Mouse (Mus musculus): ENCODE measurements around the gene Adamts20. TPM values are rescaled to one million over a fixed set of nuclear protein-coding genes. Genes with fewer than 3 reads are reported as not detected.

The Adamts20 gene
- total and polyA plus RNA-seq, 3 experiments: 2.1 to 3.6 TPM; not detected in 1

- Histone ChIP-seq H3K79me2 (ENCODE audit: control insufficient read depth, insufficient read depth, low read length, poor library complexity) (no peaks in the 10 kb centered on the region), H3K9ac (ENCODE audit: control insufficient read depth, low read depth, low read length, poor library complexity, severe bottlenecking) (no peak overlapping the region), H3K4me3 (ENCODE audit: control insufficient read depth in 1 of 2, insufficient read depth in 1 of 2, low read depth in 2 of 2, low read length in 2 of 2) (no peak overlapping the region), H3K27me3 (ENCODE audit: control insufficient read depth in 1 of 2, insufficient read depth in 2 of 2, low read length in 2 of 2) (peaks cover 0 to 3% of the 10 kb centered on the region in 2 experiments; a peak in 2 of 4 replicates), H3K36me3 (ENCODE audit: control insufficient read depth in 1 of 2, insufficient read depth in 2 of 2, low read length in 2 of 2) (peaks cover 0 to 4% of the 10 kb centered on the region in 2 experiments; a peak in 1 of 4 replicates), H3K27ac (ENCODE audit: control insufficient read depth, low read depth, low read length) (no peak overlapping the region), H3K9me3 (replicated peaks; ENCODE audit: insufficient read depth, low read length) (no peaks in the 10 kb centered on the region), H3K4me1 (ENCODE audit: control insufficient read depth in 1 of 2, insufficient read depth in 2 of 2, low read length in 2 of 2) (0 out of 4 replicates have a peak, but pooled peaks cover 0 to 2% of the 10 kb centered on the region in 2 experiments)
- no peak for TF ChIP-seq BHLHE40 (IDR thresholded peaks at IDR 0.05; ENCODE audit: borderline replicate concordance, low read depth, low read length)
- no peak for TF ChIP-seq ZNF384 (IDR thresholded peaks at IDR 0.05; ENCODE audit: low read depth, low read length)
- TF ChIP-seq KAT2A (conservative IDR thresholded peaks at IDR 0.05; ENCODE audit: low read depth, low read length): no peak
- no peak for TF ChIP-seq EP300 (IDR thresholded peaks at IDR 0.05; ENCODE audit: low read depth in 1 of 2, low read length in 2 of 2)
- TF ChIP-seq CHD1 (IDR thresholded peaks at IDR 0.05; ENCODE audit: low read depth, low read length): no peak
- no peak for TF ChIP-seq CHD2 (IDR thresholded peaks at IDR 0.05; ENCODE audit: low read length)
- no peak for TF ChIP-seq CTCF (IDR thresholded peaks at IDR 0.05 in 2 of 3, conservative IDR thresholded peaks at IDR 0.05 in 1 of 3; ENCODE audit: control insufficient read depth in 1 of 3, insufficient read depth in 1 of 3, low read depth in 2 of 3, low read length in 3 of 3, poor library complexity in 1 of 3, severe bottlenecking in 1 of 3)
- no peak for TF ChIP-seq MAFK (IDR thresholded peaks at IDR 0.05; ENCODE audit: borderline replicate concordance, low read depth, low read length)
- TF ChIP-seq ETS1 (IDR thresholded peaks at IDR 0.05; ENCODE audit: low read depth, low read length): no peak
- TF ChIP-seq USF1 (IDR thresholded peaks at IDR 0.05; ENCODE audit: low read depth, low read length): no peak
- TF ChIP-seq MAX (IDR thresholded peaks at IDR 0.05; ENCODE audit: low read length): no peak
- no peak for TF ChIP-seq HCFC1 (IDR thresholded peaks at IDR 0.05; ENCODE audit: low read depth, low read length)
- no peak for DNase-seq (ENCODE audit: low read depth, low spot score)
Observed at GRCm38 (mm10) chr15:94420526-94420925, 44.7 kb downstream of the Adamts20 start.

DNA sequence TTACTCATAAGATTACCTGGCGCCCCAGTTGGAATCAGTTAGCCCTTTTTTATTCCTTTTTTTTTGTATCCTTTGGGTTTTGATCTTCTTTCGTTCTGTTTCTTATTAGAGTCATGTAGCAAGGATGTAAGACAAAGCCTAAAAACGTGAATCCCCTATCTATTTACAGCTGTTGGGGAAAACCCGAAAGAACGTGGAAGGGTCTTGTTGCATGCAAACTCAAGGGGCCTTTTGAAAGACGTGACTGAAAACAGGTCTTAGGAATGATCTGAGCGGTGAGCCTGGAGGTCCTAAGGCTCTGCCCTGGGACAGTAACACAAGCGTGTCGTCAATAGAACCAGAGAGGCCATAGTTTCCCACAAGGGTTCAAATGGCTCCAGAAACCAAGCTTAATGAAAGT is 46.1 kb downstream of the Adamts20 start:
- no peaks in the 10 kb centered on the region for H3K79me2 ChIP-seq (ENCODE audit: control insufficient read depth, insufficient read depth, low read length, poor library complexity)
- H3K36me3 ChIP-seq (ENCODE audit: control insufficient read depth in 1 of 2, insufficient read depth in 2 of 2, low read length in 2 of 2): peaks cover 0 to 4% of the 10 kb centered on the region in 2 experiments; a peak in 1 of 4 replicates
- peaks cover 0 to 3% of the 10 kb centered on the region in 2 experiments; a peak in 2 of 4 replicates for H3K27me3 ChIP-seq (ENCODE audit: control insufficient read depth in 1 of 2, insufficient read depth in 2 of 2, low read length in 2 of 2)
- H3K27ac ChIP-seq (ENCODE audit: control insufficient read depth, low read depth, low read length): no peak overlapping the region
- H3K4me1 ChIP-seq (ENCODE audit: control insufficient read depth in 1 of 2, insufficient read depth in 2 of 2, low read length in 2 of 2): 0 out of 4 replicates have a peak, but pooled peaks cover 0 to 2% of the 10 kb centered on the region in 2 experiments
- DNase-seq (ENCODE audit: low read depth, low spot score): no peak
- TF ChIP-seq MAX (IDR thresholded peaks at IDR 0.05; ENCODE audit: low read length): no peak
- H3K9me3 ChIP-seq (replicated peaks; ENCODE audit: insufficient read depth, low read length): no peaks in the 10 kb centered on the region
- H3K9ac ChIP-seq (ENCODE audit: control insufficient read depth, low read depth, low read length, poor library complexity, severe bottlenecking): no peak overlapping the region
- H3K4me3 ChIP-seq (ENCODE audit: control insufficient read depth in 1 of 2, insufficient read depth in 1 of 2, low read depth in 2 of 2, low read length in 2 of 2): no peak overlapping the region

- Histone ChIP-seq H3K27ac (ENCODE audit: control insufficient read depth, low read depth, low read length) (no peak overlapping the region), H3K79me2 (ENCODE audit: control insufficient read depth, insufficient read depth, low read length, poor library complexity) (no peaks in the 10 kb centered on the region), H3K9me3 (replicated peaks; ENCODE audit: insufficient read depth, low read length) (no peaks in the 10 kb centered on the region), H3K36me3 (ENCODE audit: control insufficient read depth in 1 of 2, insufficient read depth in 2 of 2, low read length in 2 of 2) (peaks cover 0 to 4% of the 10 kb centered on the region in 2 experiments; a peak in 1 of 4 replicates), H3K4me1 (ENCODE audit: control insufficient read depth in 1 of 2, insufficient read depth in 2 of 2, low read length in 2 of 2) (0 out of 4 replicates have a peak, but pooled peaks cover 0 to 2% of the 10 kb centered on the region in 2 experiments), H3K4me3 (ENCODE audit: control insufficient read depth in 1 of 2, insufficient read depth in 1 of 2, low read depth in 2 of 2, low read length in 2 of 2) (no peak overlapping the region), H3K27me3 (ENCODE audit: control insufficient read depth in 1 of 2, insufficient read depth in 2 of 2, low read length in 2 of 2) (peaks cover under 1 to 2% of the 10 kb centered on the region in 2 experiments; a peak in 3 of 4 replicates), H3K9ac (ENCODE audit: control insufficient read depth, low read depth, low read length, poor library complexity, severe bottlenecking) (no peak overlapping the region)
- DNase-seq (ENCODE audit: low read depth, low spot score): no peak
- no peak for TF ChIP-seq MAX (IDR thresholded peaks at IDR 0.05; ENCODE audit: low read length)
- no peak for TF ChIP-seq ZNF384 (IDR thresholded peaks at IDR 0.05; ENCODE audit: low read depth, low read length)
- no peak for TF ChIP-seq TAL1 (IDR thresholded peaks at IDR 0.05; ENCODE audit: low read length)
- TF ChIP-seq CHD1 (IDR thresholded peaks at IDR 0.05; ENCODE audit: low read depth, low read length): no peak
- no peak for TF ChIP-seq GATA1 (IDR thresholded peaks at IDR 0.05; ENCODE audit: low read depth, low read length)
- TF ChIP-seq USF2 (IDR thresholded peaks at IDR 0.05; ENCODE audit: borderline replicate concordance in 1 of 2, insufficient read depth in 1 of 2, low read depth in 1 of 2, low read length in 2 of 2): no peak
- no peak for TF ChIP-seq E2F4 (IDR thresholded peaks at IDR 0.05; ENCODE audit: borderline replicate concordance, low read depth, low read length)
- no peak for TF ChIP-seq MAFK (IDR thresholded peaks at IDR 0.05; ENCODE audit: borderline replicate concordance, low read depth, low read length)
- TF ChIP-seq ZC3H11A (IDR thresholded peaks at IDR 0.05; ENCODE audit: low read depth, low read length): no peak
- no peak for TF ChIP-seq MEF2A (IDR thresholded peaks at IDR 0.05; ENCODE audit: extremely low read depth, insufficient replicate concordance, low read depth, low read length, poor library complexity, severe bottlenecking)
- TF ChIP-seq HCFC1 (IDR thresholded peaks at IDR 0.05; ENCODE audit: low read depth, low read length): no peak
- no peak for TF ChIP-seq POLR2AphosphoS5 (IDR thresholded peaks at IDR 0.05; ENCODE audit: borderline replicate concordance, low read depth, low read length)
- no peak for TF ChIP-seq TBP (IDR thresholded peaks at IDR 0.05; ENCODE audit: low read depth, low read length)
Observed at GRCm38 (mm10) chr15:94418427-94418826, 46.8 kb downstream of the Adamts20 start.

Measured in MEL (cell line).